Mouse (Mus musculus): ENCODE results near the gene Zfp143. TPM values are rescaled to one million over a fixed set of nuclear protein-coding genes. Genes with fewer than 3 reads are reported as not detected.
"Not testable (repeated sequence)": the region's sequence is repeated elsewhere in the genome, so short reads cannot be mapped to it uniquely, and the experiment has no call there.

Gene Zfp143
- polyA plus RNA-seq, 1 experiment from 2014 or later: 10.3 TPM

- peaks cover 50% of the 10 kb centered on the region for H3K36me3 ChIP-seq
- no peak overlapping the region for H3K4me3 ChIP-seq (replicated peaks)
- H3K27ac ChIP-seq: peak overlapping the region; percentile 30; the same call in 1 of the 2 replicates
- WGBS (ENCODE audit: insufficient replicate concordance): 56% methylated on average over 7 of the region's 7 CpGs
- H3K27me3 ChIP-seq: no peaks in the 10 kb centered on the region
- peaks cover 23% of the 10 kb centered on the region for H3K4me1 ChIP-seq (replicated peaks)
- DNase-seq (no peak), ATAC-seq (ENCODE audit: low read depth) (peak; percentile 41; the same call in 1 of the 2 replicates)
- H3K9ac ChIP-seq: no peak overlapping the region
- no peaks in the 10 kb centered on the region for H3K9me3 ChIP-seq (replicated peaks)
- H3K4me2 ChIP-seq: no peak overlapping the region
Measured at GRCm38 (mm10) chr7:110097106-110097793, 36.2 kb downstream of the Zfp143 start.

- DNase-seq: no peak
- no peaks in the 10 kb centered on the region for H3K27me3 ChIP-seq
- peaks cover 19% of the 10 kb centered on the region for H3K4me1 ChIP-seq (replicated peaks)
- no peak overlapping the region for H3K4me3 ChIP-seq (replicated peaks)
- H3K36me3 ChIP-seq: peaks cover 14% of the 10 kb centered on the region
- H3K9ac ChIP-seq: no peak overlapping the region
- no peak overlapping the region for H3K4me2 ChIP-seq
- no peak overlapping the region for H3K27ac ChIP-seq
- H3K9me3 ChIP-seq (replicated peaks): no peaks in the 10 kb centered on the region
- 42% methylated on average over 6 of the region's 6 CpGs for WGBS (ENCODE audit: insufficient replicate concordance)
- no peak for ATAC-seq (ENCODE audit: low read depth)
Measured at GRCm38 (mm10) chr7:110100854-110101253, 39.8 kb downstream of the Zfp143 start.

- Histone ChIP-seq H3K27ac (no peak overlapping the region), H3K9ac (no peak overlapping the region), H3K9me3 (replicated peaks) (no peaks in the 10 kb centered on the region), H3K4me3 (replicated peaks) (no peak overlapping the region), H3K4me2 (no peak overlapping the region), H3K36me3 (peaks cover 10% of the 10 kb centered on the region), H3K4me1 (replicated peaks) (peaks cover 17% of the 10 kb centered on the region), H3K27me3 (no peaks in the 10 kb centered on the region)
- WGBS (ENCODE audit: insufficient replicate concordance): 52% methylated on average over 5 of the region's 5 CpGs
- no peak for ATAC-seq (ENCODE audit: low read depth)
- DNase-seq: no peak
Measured at GRCm38 (mm10) chr7:110101266-110101665, 40.2 kb downstream of the Zfp143 start.

GRCm38 (mm10) chr7:110105041-110105440, 44.0 kb downstream of the Zfp143 start:
- H3K36me3 ChIP-seq: no peaks in the 10 kb centered on the region

GRCm38 (mm10) chr7:110106633-110107032, 45.6 kb downstream of the Zfp143 start:
- Histone ChIP-seq H3K27me3 (no peaks in the 10 kb centered on the region), H3K4me1 (replicated peaks) (peaks cover 26% of the 10 kb centered on the region), H3K36me3 (no peaks in the 10 kb centered on the region), H3K9ac (no peak overlapping the region), H3K27ac (no peak overlapping the region), H3K4me3 (replicated peaks) (no peak overlapping the region), H3K4me2 (no peak overlapping the region), H3K9me3 (replicated peaks) (no peaks in the 10 kb centered on the region)
- ATAC-seq (ENCODE audit: low read depth): no peak
- DNase-seq: no peak
- WGBS (ENCODE audit: insufficient replicate concordance): 22% methylated on average over 3 of the region's 3 CpGs

More at GRCm38 (mm10) chr7:110105041-110105440, 44.0 kb downstream of the Zfp143 start:
- no peak for ATAC-seq (ENCODE audit: low read depth)
- Histone ChIP-seq H3K4me2 (no peak overlapping the region), H3K4me3 (replicated peaks) (no peak overlapping the region), H3K9ac (no peak overlapping the region), H3K4me1 (replicated peaks) (peaks cover 22% of the 10 kb centered on the region), H3K27me3 (no peaks in the 10 kb centered on the region), H3K27ac (no peak overlapping the region), H3K9me3 (replicated peaks) (no peaks in the 10 kb centered on the region)
- DNase-seq: no peak
- 76% methylated on average over 5 of the region's 5 CpGs for WGBS (ENCODE audit: insufficient replicate concordance)

GRCm38 (mm10) chr7:110108524-110108923, 47.5 kb downstream of the Zfp143 start:
- not testable (repeated sequence) for H3K9ac ChIP-seq; H3K27me3 ChIP-seq; H3K9me3 ChIP-seq (replicated peaks); H3K36me3 ChIP-seq; H3K4me3 ChIP-seq (replicated peaks); DNase-seq; ATAC-seq (ENCODE audit: low read depth)
- Histone ChIP-seq H3K4me2 (peak overlapping the region; percentile 50; the same call in 1 of the 2 replicates), H3K4me1 (replicated peaks) (peaks cover 26% of the 10 kb centered on the region), H3K27ac (0 out of 2 replicates have a peak overlapping the region, but pooled peaks have one; percentile 35)
- 83% methylated on average over 3 of the region's 3 CpGs for WGBS (ENCODE audit: insufficient replicate concordance)

GRCm38 (mm10) chr7:110108967-110109610, 48.1 kb downstream of the Zfp143 start:
- H3K9ac ChIP-seq: peak overlapping the region; percentile 38
- H3K27ac ChIP-seq: peak overlapping the region; percentile 35
- peak overlapping the region; percentile 50 for H3K4me2 ChIP-seq
- H3K4me3 ChIP-seq (replicated peaks): peak overlapping the region; percentile 8; the same call in 1 of the 2 replicates
- ATAC-seq (ENCODE audit: low read depth) (peak; percentile 42), DNase-seq (peak; percentile 22)
- H3K9me3 ChIP-seq (replicated peaks): no peaks in the 10 kb centered on the region
- 7% methylated on average over 11 of the region's 11 CpGs for WGBS (ENCODE audit: insufficient replicate concordance)
- no peaks in the 10 kb centered on the region for H3K36me3 ChIP-seq
- H3K4me1 ChIP-seq (replicated peaks): peaks cover 26% of the 10 kb centered on the region
- H3K27me3 ChIP-seq: no peaks in the 10 kb centered on the region

GRCm38 (mm10) chr7:110110061-110110656, 49.1 kb downstream of the Zfp143 start:
- Histone ChIP-seq H3K9ac (no peak overlapping the region), H3K9me3 (replicated peaks) (no peaks in the 10 kb centered on the region), H3K27me3 (no peaks in the 10 kb centered on the region), H3K27ac (peak overlapping the region; percentile 35), H3K4me1 (replicated peaks) (peaks cover 26% of the 10 kb centered on the region), H3K4me3 (replicated peaks) (no peak overlapping the region), H3K36me3 (no peaks in the 10 kb centered on the region), H3K4me2 (peak overlapping the region; percentile 50; the same call in 1 of the 2 replicates)
- no peak for DNase-seq
- 15% methylated on average over 4 of the region's 4 CpGs for WGBS (ENCODE audit: insufficient replicate concordance)
- ATAC-seq (ENCODE audit: low read depth): 0 out of 2 replicates have a peak, but pooled peaks have one; percentile 37

GRCm38 (mm10) chr7:110114699-110115098, 53.7 kb downstream of the Zfp143 start:
- no peaks in the 10 kb centered on the region for H3K9me3 ChIP-seq (replicated peaks)
- no peak overlapping the region for H3K9ac ChIP-seq
- H3K4me3 ChIP-seq (replicated peaks): no peak overlapping the region
- peaks cover 14% of the 10 kb centered on the region for H3K4me1 ChIP-seq (replicated peaks)
- H3K27ac ChIP-seq: no peak overlapping the region
- 43% methylated on average over 5 of the region's 5 CpGs for WGBS (ENCODE audit: insufficient replicate concordance)
- ATAC-seq (ENCODE audit: low read depth): no peak
- no peak for DNase-seq
- no peaks in the 10 kb centered on the region for H3K27me3 ChIP-seq
- H3K4me2 ChIP-seq: no peak overlapping the region
- no peaks in the 10 kb centered on the region for H3K36me3 ChIP-seq

GRCm38 (mm10) chr7:110116731-110117291, 55.8 kb downstream of the Zfp143 start:
- Histone ChIP-seq H3K27me3 (no peaks in the 10 kb centered on the region), H3K4me3 (replicated peaks) (no peak overlapping the region), H3K9ac (no peak overlapping the region), H3K27ac (no peak overlapping the region), H3K36me3 (no peaks in the 10 kb centered on the region), H3K4me2 (no peak overlapping the region), H3K4me1 (replicated peaks) (peaks cover 16% of the 10 kb centered on the region), H3K9me3 (replicated peaks) (no peaks in the 10 kb centered on the region)
- ATAC-seq (ENCODE audit: low read depth): no peak
- WGBS (ENCODE audit: insufficient replicate concordance): 26% methylated on average over 1 of the region's 1 CpGs
- DNase-seq: no peak

- Histone ChIP-seq H3K4me2 (no peak overlapping the region), H3K9me3 (replicated peaks) (no peaks in the 10 kb centered on the region), H3K27me3 (no peaks in the 10 kb centered on the region), H3K9ac (no peak overlapping the region), H3K4me1 (replicated peaks) (peaks cover 16% of the 10 kb centered on the region), H3K4me3 (replicated peaks) (no peak overlapping the region), H3K36me3 (no peaks in the 10 kb centered on the region), H3K27ac (no peak overlapping the region)
- ATAC-seq (ENCODE audit: low read depth): no peak
- 69% methylated on average over 2 of the region's 2 CpGs for WGBS (ENCODE audit: insufficient replicate concordance)
- DNase-seq: no peak
Measured at GRCm38 (mm10) chr7:110118448-110118847, 57.4 kb downstream of the Zfp143 start.
